Mouse (Mus musculus) erythroblast, embryonic 14.5 days (primary cell): ENCODE results near the gene Ech1.

ENCODE experiments used
- GATA1 ChIP-seq: IDR thresholded peaks from 2 replicates; pipeline ENCODE4 v1.6.1; 2012; ENCODE audit warnings: low read length, inconsistent platforms, mixed read lengths
- TAL1 ChIP-seq: IDR thresholded peaks from 3 replicates; pipeline ENCODE4 v1.6.1; 2012; ENCODE audit warnings: low read length, inconsistent platforms, mixed read lengths

DNA sequence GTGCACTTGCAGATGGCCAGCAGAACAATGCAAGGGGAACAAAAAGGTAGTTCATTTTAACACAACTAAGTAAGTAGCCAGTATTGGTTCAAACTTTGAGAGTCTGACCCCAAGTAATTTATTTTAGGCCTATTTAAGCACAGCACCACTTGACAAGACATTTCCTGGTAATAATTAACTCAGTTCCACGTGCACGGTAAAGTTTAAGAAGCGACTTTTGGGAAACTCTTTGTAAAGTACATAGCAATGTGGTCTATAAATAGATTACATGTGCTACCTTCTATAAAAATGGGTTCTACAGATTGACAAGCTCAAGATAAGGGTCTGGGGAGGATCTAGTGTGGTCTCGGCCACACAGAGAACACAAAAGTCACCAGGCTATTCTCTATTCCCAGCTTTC is 21.3 kb upstream of the Ech1 start:
- TF ChIP-seq GATA1 (no peak), TAL1 (no peak)
